In the genomic region with DNA sequence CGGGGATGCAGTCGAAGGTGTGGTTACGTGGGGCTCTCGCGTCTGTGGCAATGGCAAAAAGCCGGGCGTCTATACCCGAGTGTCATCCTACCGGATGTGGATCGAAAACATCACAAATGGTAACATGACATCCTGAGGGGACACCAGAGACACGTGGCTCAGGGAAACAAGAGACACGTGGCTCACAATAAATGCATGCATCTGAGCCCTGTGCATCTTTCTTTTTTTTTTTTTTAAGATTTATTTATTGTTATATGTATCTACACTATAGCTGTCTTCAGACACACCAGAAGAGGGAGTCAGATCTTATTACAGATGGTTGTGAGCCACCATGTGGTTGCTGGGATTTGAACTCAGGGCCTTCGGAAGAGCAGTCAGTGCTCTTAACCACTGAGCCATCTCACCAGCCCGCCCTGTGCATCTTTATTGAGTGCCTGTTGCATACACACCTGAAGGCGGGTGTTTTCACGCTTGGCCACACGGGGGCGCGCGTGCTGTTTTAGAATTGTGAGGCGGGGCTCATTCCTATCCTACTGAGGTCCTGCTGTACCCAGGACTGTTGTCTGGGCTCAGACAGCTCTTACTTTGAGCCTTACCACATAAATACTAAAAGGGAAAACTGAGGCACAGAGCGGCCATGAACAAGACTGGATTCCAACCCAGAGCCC, we compare ENCODE assay signal across 8 mouse cellular contexts. TPM values are rescaled to one million over a fixed set of nuclear protein-coding genes. Genes with fewer than 3 reads are reported as not detected.
DNase-seq lines count a peak whose midpoint lies in the region; ATAC-seq lines count a peak whose summit lies in the region.
"Not testable (repeated sequence)": the region's sequence is repeated elsewhere in the genome, so short reads cannot be mapped to it uniquely, and the experiment has no call there.

No protein-coding gene starts in this region.

- not testable (repeated sequence) for H3K4me1 ChIP-seq in intestine, embryonic 15.5 days (replicated peaks)

- H3K9ac ChIP-seq in intestine, embryonic 15.5 days = not testable (repeated sequence)

- H3K27ac ChIP-seq in intestine, embryonic 15.5 days = not testable (repeated sequence)

- H3K4me2 ChIP-seq in intestine, embryonic 15.5 days (replicated peaks) = not testable (repeated sequence)

- peak; percentile 54 for DNase-seq in gastrocnemius, postnatal 25 days
- peak; percentile 51 to 78 for DNase-seq in left cerebral cortex, postnatal 10 days (ENCODE audit: extremely low spot score in 1 of 2, low spot score in 2 of 2)
- DNase-seq in right cerebral cortex, postnatal 36 days (ENCODE audit: low spot score in 2 of 2) = peak; percentile 55 to 61
- DNase-seq in yolk sac, embryonic 10.5 days (ENCODE audit: low spot score) = peak; percentile 69

- peaks cover 13% of the 10 kb centered on the region; the same call in 1 of the 2 replicates for H3K36me3 ChIP-seq in intestine, embryonic 15.5 days

- not testable (repeated sequence) for H3K4me3 ChIP-seq in intestine, embryonic 15.5 days (replicated peaks)

- H3K27me3 ChIP-seq in intestine, embryonic 15.5 days (replicated peaks) = not testable (repeated sequence)

- intact Hi-C loops in left cerebral cortex, postnatal 10 days (cut with DNase I) = not testable (repeated sequence)

- 44% methylated on average over 22 of the region's 22 CpGs for WGBS in intestine, embryonic 15.5 days

- ATAC-seq in activated CD4-positive, CD25-positive, alpha-beta regulatory T cell, adult 4 months = peak; percentile 71
- ATAC-seq in common myeloid progenitor, adult 5-6 weeks (replicated peaks; ENCODE audit: low read depth, poor library complexity, severe bottlenecking) = peak; percentile 70
- ATAC-seq in intestine, embryonic 15.5 days = peak; percentile 60
- ATAC-seq in megakaryocyte-erythroid progenitor cell, adult 5-6 weeks (replicated peaks; ENCODE audit: low FRiP score, low TSS enrichment, poor library complexity, severe bottlenecking) = peak; percentile 72

- not testable (repeated sequence) for H3K9me3 ChIP-seq in intestine, embryonic 15.5 days

RNA-seq across cellular contexts. Expression of gene Cfd, which starts 1.9 kb away (rescaled TPM):
- polyA plus RNA-seq in activated CD4-positive, CD25-positive, alpha-beta regulatory T cell, adult 4 months (2017; shearing (Covaris generic)) = not detected
- total RNA-seq in common myeloid progenitor, adult 5-6 weeks (2017) = not detected in 2 replicates
- total RNA-seq in gastrocnemius, postnatal 25 days (2021) = 100 to 1,000 TPM in 1 of 2 experiments, 10 to 100 TPM in 1; 12.5 to 381 TPM
- polyA plus RNA-seq in intestine, embryonic 15.5 days (2015; fragmentation: Nextera tagmentation; extraction: Ambion mirVana) = not detected in 2 replicates
- total RNA-seq in left cerebral cortex, postnatal 10 days (2021) = not detected
- total RNA-seq in megakaryocyte-erythroid progenitor cell, adult 5-6 weeks (2014; fragmentation: Nextera tagmentation) = not detected in 2 replicates
- not detected in 2 replicates for total RNA-seq in megakaryocyte-erythroid progenitor cell, adult 5-6 weeks (2017)

RNA-seq across cellular contexts. Expression of gene Elane, which starts 6.5 kb away (rescaled TPM):
- polyA plus RNA-seq in activated CD4-positive, CD25-positive, alpha-beta regulatory T cell, adult 4 months (2017; shearing (Covaris generic)) = not detected
- total RNA-seq in common myeloid progenitor, adult 5-6 weeks (2017) = 61.2 and 92.1 TPM in 2 replicates
- not detected for total RNA-seq in gastrocnemius, postnatal 25 days (2021)
- 1.1 and 2.6 TPM in 2 replicates for polyA plus RNA-seq in intestine, embryonic 15.5 days (2015; fragmentation: Nextera tagmentation; extraction: Ambion mirVana)
- total RNA-seq in left cerebral cortex, postnatal 10 days (2021) = not detected
- 10.5 TPM in 1 of 2 replicates, not detected in the other for total RNA-seq in megakaryocyte-erythroid progenitor cell, adult 5-6 weeks (2014; fragmentation: Nextera tagmentation)
- 0.23 and 1.3 TPM in 2 replicates for total RNA-seq in megakaryocyte-erythroid progenitor cell, adult 5-6 weeks (2017)

RNA-seq across cellular contexts. Expression of gene Med16, which starts 16.1 kb away (rescaled TPM):
- polyA plus RNA-seq in activated CD4-positive, CD25-positive, alpha-beta regulatory T cell, adult 4 months (2017; shearing (Covaris generic)) = 10 to 100 TPM in 1 of 2 experiments, 1 to 10 TPM in 1; 6.7 to 10.5 TPM
- total RNA-seq in common myeloid progenitor, adult 5-6 weeks (2017) = 17.3 and 19.3 TPM in 2 replicates
- total RNA-seq in gastrocnemius, postnatal 25 days (2021) = 10 to 100 TPM; 29.2 to 34.4 TPM
- 37.3 and 39.8 TPM in 2 replicates for polyA plus RNA-seq in intestine, embryonic 15.5 days (2015; fragmentation: Nextera tagmentation; extraction: Ambion mirVana)
- 10 to 100 TPM; 55.4 to 61.9 TPM for total RNA-seq in left cerebral cortex, postnatal 10 days (2021)
- total RNA-seq in megakaryocyte-erythroid progenitor cell, adult 5-6 weeks (2014; fragmentation: Nextera tagmentation) = 17.1 and 21.7 TPM in 2 replicates
- 9.7 and 9.8 TPM in 2 replicates for total RNA-seq in megakaryocyte-erythroid progenitor cell, adult 5-6 weeks (2017)

RNA-seq across cellular contexts. Expression of gene Gm26602, which starts 18.1 kb away (rescaled TPM):
- polyA plus RNA-seq in activated CD4-positive, CD25-positive, alpha-beta regulatory T cell, adult 4 months (2017; shearing (Covaris generic)) = not detected
- total RNA-seq in common myeloid progenitor, adult 5-6 weeks (2017) = 7.0 and 11.2 TPM in 2 replicates
- total RNA-seq in gastrocnemius, postnatal 25 days (2021) = not detected
- 17.7 TPM in 1 of 2 replicates, not detected in the other for polyA plus RNA-seq in intestine, embryonic 15.5 days (2015; fragmentation: Nextera tagmentation; extraction: Ambion mirVana)
- not detected for total RNA-seq in left cerebral cortex, postnatal 10 days (2021)
- total RNA-seq in megakaryocyte-erythroid progenitor cell, adult 5-6 weeks (2014; fragmentation: Nextera tagmentation) = not detected in 2 replicates
- total RNA-seq in megakaryocyte-erythroid progenitor cell, adult 5-6 weeks (2017) = not detected in 2 replicates

RNA-seq across cellular contexts. Expression of gene Plppr3, which starts 18.2 kb away (rescaled TPM):
- 1 to 10 TPM; 1.6 to 2.1 TPM for polyA plus RNA-seq in activated CD4-positive, CD25-positive, alpha-beta regulatory T cell, adult 4 months (2017; shearing (Covaris generic))
- 40.8 and 46.6 TPM in 2 replicates for total RNA-seq in common myeloid progenitor, adult 5-6 weeks (2017)
- total RNA-seq in gastrocnemius, postnatal 25 days (2021) = under 1 TPM; 0.13 to 0.27 TPM
- 31.3 and 32.7 TPM in 2 replicates for polyA plus RNA-seq in intestine, embryonic 15.5 days (2015; fragmentation: Nextera tagmentation; extraction: Ambion mirVana)
- 100 to 1,000 TPM; 135 to 142 TPM for total RNA-seq in left cerebral cortex, postnatal 10 days (2021)
- not detected in 2 replicates for total RNA-seq in megakaryocyte-erythroid progenitor cell, adult 5-6 weeks (2014; fragmentation: Nextera tagmentation)
- 5.8 and 15.0 TPM in 2 replicates for total RNA-seq in megakaryocyte-erythroid progenitor cell, adult 5-6 weeks (2017)

Comparison
In these comparisons a context has a peak if more than half of its experiments do, and no peak if none do; other contexts are left out.
1. RNA of gene Cfd, which starts 1.9 kb away (total RNA-seq): 12.5 to 381 TPM in gastrocnemius, postnatal 25 days; not detected in common myeloid progenitor, adult 5-6 weeks, not detected in left cerebral cortex, postnatal 10 days and not detected in megakaryocyte-erythroid progenitor cell, adult 5-6 weeks; every median in the first group is over 10 times any median in the second.
2. Peak in every context shown above with its lines, with median percentiles within 50 percentile points of each other: ATAC-seq and DNase-seq.